Mouse (Mus musculus): ENCODE data around the gene Caskin2. TPM values are rescaled to one million over a fixed set of nuclear protein-coding genes. Genes with fewer than 3 reads are reported as not detected.

Caskin2 gene
- total and polyA plus RNA-seq, 3 experiments = 2.9 to 8.2 (median 6.4) TPM

DNA sequence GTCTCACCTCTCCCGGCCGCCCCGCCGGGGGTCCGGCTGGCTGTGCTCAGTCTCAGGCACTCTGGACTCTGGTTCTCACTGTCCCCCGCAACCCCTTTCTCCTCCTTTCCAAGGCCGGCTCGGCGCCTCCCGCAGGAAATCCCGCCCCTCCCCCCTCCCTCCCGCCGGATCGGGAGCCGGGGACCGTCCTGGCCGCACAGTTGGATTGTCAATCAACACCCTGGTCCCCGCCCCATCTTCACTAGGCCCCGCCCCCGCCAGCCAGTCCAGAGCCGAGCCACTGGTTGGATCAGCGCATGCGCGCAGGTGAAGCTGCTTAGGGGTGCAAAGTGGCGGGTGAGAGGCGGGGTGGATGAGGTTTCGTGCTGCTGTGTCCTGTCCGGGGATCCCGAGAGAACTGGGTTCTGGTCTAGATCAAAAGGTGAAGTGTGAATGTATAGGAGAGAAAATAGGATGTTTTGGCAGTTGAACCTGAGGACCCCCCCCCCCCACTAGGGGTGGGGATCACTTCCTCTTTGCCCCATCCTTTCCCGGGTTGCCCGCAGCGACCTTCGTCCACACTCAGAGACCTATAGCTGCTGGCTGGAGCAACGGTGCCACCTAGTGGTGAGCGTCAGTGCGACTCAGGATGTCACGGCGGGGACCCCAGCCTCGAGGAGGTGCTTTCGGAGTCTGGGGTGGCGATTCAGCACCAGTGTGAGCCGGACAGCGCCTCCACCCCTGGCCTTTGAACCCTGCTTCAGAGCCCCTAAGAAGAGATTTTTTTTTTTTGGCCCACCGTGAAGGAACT, at the start of gene Caskin2 (continued):
- peak; percentile 80 for TF ChIP-seq ZC3H11A (IDR thresholded peaks at IDR 0.05; ENCODE audit: low read depth, low read length)

DNA sequence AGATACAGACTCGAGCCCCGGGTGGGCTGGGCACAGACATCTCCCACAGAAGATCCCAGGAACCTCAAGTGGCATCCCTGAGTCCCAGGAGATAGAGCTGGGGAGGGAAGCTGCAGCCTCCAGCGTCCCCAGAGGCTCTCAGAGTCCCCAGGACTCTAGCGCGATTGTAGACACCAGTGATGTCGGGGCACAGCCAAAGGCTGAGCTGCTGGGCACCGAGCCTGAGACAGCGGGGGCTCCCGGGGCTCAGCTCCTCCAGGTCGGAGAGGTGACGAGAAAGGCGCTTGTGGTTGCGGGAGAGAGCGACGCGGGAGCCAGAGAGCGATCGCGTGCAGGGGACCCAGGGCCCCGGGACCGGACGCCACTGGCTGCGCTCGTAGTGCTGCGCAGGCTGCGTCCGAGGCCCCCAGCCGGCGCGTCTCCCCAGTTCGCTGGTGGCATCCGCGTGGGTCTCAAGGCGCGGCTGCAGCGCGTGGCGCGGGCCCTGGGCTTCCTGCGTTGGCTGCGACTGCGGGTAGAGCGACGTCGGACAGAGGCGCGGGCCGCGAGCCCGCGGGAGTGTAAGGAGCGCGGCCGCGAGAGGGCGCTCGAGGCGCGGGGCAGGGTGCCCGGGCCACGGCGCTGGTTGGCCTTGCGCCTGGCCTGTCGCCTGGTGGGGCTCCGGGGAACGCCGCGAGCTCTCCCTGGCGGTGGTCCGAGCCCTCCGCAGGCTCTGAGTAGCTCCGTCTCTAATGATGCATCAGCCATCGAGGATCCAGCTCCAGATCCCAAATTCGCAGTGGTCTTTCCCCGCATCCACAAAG, 45.9 kb upstream of the Caskin2 start:
- Histone ChIP-seq H3K27ac (ENCODE audit: insufficient read depth, low read depth) (no peak overlapping the region), H3K27me3 (replicated peaks) (peaks cover 45% of the 10 kb centered on the region), H3K9ac (ENCODE audit: insufficient read depth, low read depth) (no peak overlapping the region), H3K4me3 (replicated peaks in 1 of 3; ENCODE audit: low read depth in 2 of 3, low read length in 2 of 3, poor library complexity in 1 of 3) (peak overlapping the region in 1 of 3 experiments; percentile 21), H3K36me3 (replicated peaks in 1 of 2; ENCODE audit: control insufficient read depth in 1 of 2, insufficient read depth in 1 of 2, low read length in 1 of 2) (peaks cover 5 to 14% of the 10 kb centered on the region in 2 experiments), H3K4me1 (ENCODE audit: control insufficient read depth in 1 of 2, insufficient read depth in 2 of 2) (peaks cover 3 to 4% of the 10 kb centered on the region in 2 experiments; a peak in 2 of 4 replicates), H3K9me3 (replicated peaks; ENCODE audit: low read length) (no peaks in the 10 kb centered on the region), H3K79me2 (replicated peaks; ENCODE audit: control insufficient read depth, extremely low read depth, insufficient read depth, poor library complexity, severe bottlenecking) (no peaks in the 10 kb centered on the region), H3K4me2 (ENCODE audit: insufficient read depth, low read depth, poor library complexity, severe bottlenecking) (peak overlapping the region; percentile 64; the same call in 1 of the 2 replicates)
- in situ Hi-C loops (cut with MboI; ENCODE audit: low pct_ligation_motif_present, low pct_unique_long_range_greater_than_20kb, low sequenced_read_pairs) (no loop called here), dilution Hi-C loops (cut with MboI; ENCODE audit: extremely low pct_ligation_motif_present, extremely low pct_unique_long_range_greater_than_20kb, low sequenced_read_pairs) (no loop called here)
- no peak for TF ChIP-seq HCFC1 (IDR thresholded peaks at IDR 0.05; ENCODE audit: low read depth, low read length)
- no peak for TF ChIP-seq ZKSCAN1 (IDR thresholded peaks at IDR 0.05; ENCODE audit: borderline replicate concordance, low read depth, low read length)
- TF ChIP-seq CTCF (conservative IDR thresholded peaks at IDR 0.05 in 1 of 2, IDR thresholded peaks at IDR 0.05 in 1 of 2; ENCODE audit: low read depth in 2 of 2, low read length in 2 of 2) = peak; percentile 34 to 99
- no peak for TF ChIP-seq TBP (conservative IDR thresholded peaks at IDR 0.05; ENCODE audit: low read depth, low read length)
- peak; percentile 73 for TF ChIP-seq RAD21 (IDR thresholded peaks at IDR 0.05; ENCODE audit: low read depth, low read length)
- no peak for TF ChIP-seq JUND (conservative IDR thresholded peaks at IDR 0.05; ENCODE audit: low read depth, low read length)
- TF ChIP-seq MYC (IDR thresholded peaks at IDR 0.05; ENCODE audit: low read depth, low read length) = no peak
- TF ChIP-seq MEF2A (IDR thresholded peaks at IDR 0.05; ENCODE audit: borderline replicate concordance, low read depth, low read length) = 0 out of 2 replicates have a peak, but pooled peaks have one; percentile 7
- TF ChIP-seq SMC3 (IDR thresholded peaks at IDR 0.05; ENCODE audit: low read depth, low read length) = peak; percentile 85
- no peak for TF ChIP-seq MXI1 (IDR thresholded peaks at IDR 0.05; ENCODE audit: low read depth, low read length)
- no peak; the same call in 1 of the 2 replicates for TF ChIP-seq TCF12 (IDR thresholded peaks at IDR 0.05; ENCODE audit: low read depth, low read length)
- TF ChIP-seq ELF1 (IDR thresholded peaks at IDR 0.05; ENCODE audit: low read depth, low read length) = no peak
- TF ChIP-seq UBTF (IDR thresholded peaks at IDR 0.05; ENCODE audit: low read depth, low read length) = peak; percentile 76; the same call in 1 of the 2 replicates
- DNase-seq (ENCODE audit: extremely low read depth) = peak; percentile 78

DNA sequence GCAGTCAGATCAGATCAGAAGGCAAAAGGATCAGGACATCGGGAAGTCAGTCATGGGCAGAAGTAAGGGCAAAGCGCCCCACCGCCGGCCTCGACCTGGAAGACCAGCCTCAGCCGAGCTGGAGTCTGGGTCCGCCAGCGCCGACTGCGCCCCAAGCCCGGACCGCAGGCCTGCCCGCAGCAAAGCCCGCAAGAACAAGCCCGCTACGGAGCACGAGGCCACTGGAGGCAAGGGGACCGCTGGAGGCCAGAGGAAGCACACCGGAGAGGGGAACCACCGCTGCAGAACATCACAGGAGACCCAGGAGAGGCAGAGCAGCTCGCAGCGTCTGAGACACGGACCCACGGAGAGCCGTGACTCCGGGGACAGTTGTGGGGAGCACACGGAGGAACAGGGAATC, 44.9 kb upstream of the Caskin2 start, which contains the start of gene Myo15b:
Gene Myo15b (plus strand): TSS at position 53 of the 400 bp plus-strand sequence.
- H3K36me3 ChIP-seq (replicated peaks in 1 of 2; ENCODE audit: control insufficient read depth in 1 of 2, insufficient read depth in 1 of 2, low read length in 1 of 2) = peaks cover 14 to 24% of the 10 kb centered on the region in 2 experiments
- dilution Hi-C loops (cut with MboI; ENCODE audit: extremely low pct_ligation_motif_present, extremely low pct_unique_long_range_greater_than_20kb, low sequenced_read_pairs) (no loop called here), in situ Hi-C loops (cut with MboI; ENCODE audit: low pct_ligation_motif_present, low pct_unique_long_range_greater_than_20kb, low sequenced_read_pairs) (no loop called here)
- peak within 1 kb of the TSS; percentile 64; the same call in 1 of the 2 replicates for H3K4me2 ChIP-seq (ENCODE audit: insufficient read depth, low read depth, poor library complexity, severe bottlenecking)
- DNase-seq (ENCODE audit: extremely low read depth) = no peak
- H3K79me2 ChIP-seq (replicated peaks; ENCODE audit: control insufficient read depth, extremely low read depth, insufficient read depth, poor library complexity, severe bottlenecking) = no peaks in the 10 kb centered on the region
- H3K9me3 ChIP-seq (replicated peaks; ENCODE audit: low read length) = no peaks in the 10 kb centered on the region
- peaks cover 3 to 4% of the 10 kb centered on the region in 2 experiments; a peak in 2 of 4 replicates for H3K4me1 ChIP-seq (ENCODE audit: control insufficient read depth in 1 of 2, insufficient read depth in 2 of 2)
- no peak for TF ChIP-seq POLR2AphosphoS2 (IDR thresholded peaks at IDR 0.05; ENCODE audit: low read depth, low read length)
- no peak for TF ChIP-seq MAZ (IDR thresholded peaks at IDR 0.05; ENCODE audit: low read depth, low read length)
- TF ChIP-seq GABPA (IDR thresholded peaks at IDR 0.05; ENCODE audit: insufficient replicate concordance, low read depth, low read length) = no peak
- TF ChIP-seq HCFC1 (IDR thresholded peaks at IDR 0.05; ENCODE audit: low read depth, low read length) = no peak
- TF ChIP-seq SMC3 (IDR thresholded peaks at IDR 0.05; ENCODE audit: low read depth, low read length) = no peak
- no peak for TF ChIP-seq CHD1 (IDR thresholded peaks at IDR 0.05; ENCODE audit: low read depth, low read length)
- no peak for TF ChIP-seq MAX (IDR thresholded peaks at IDR 0.05; ENCODE audit: low read length)
- TF ChIP-seq MYC (IDR thresholded peaks at IDR 0.05; ENCODE audit: low read depth, low read length) = no peak
- TF ChIP-seq ZC3H11A (IDR thresholded peaks at IDR 0.05; ENCODE audit: low read depth, low read length) = no peak
- TF ChIP-seq MXI1 (IDR thresholded peaks at IDR 0.05; ENCODE audit: low read depth, low read length) = no peak
- TF ChIP-seq USF2 (conservative IDR thresholded peaks at IDR 0.05; ENCODE audit: low read depth, low read length) = no peak
- no peak for TF ChIP-seq ZNF384 (IDR thresholded peaks at IDR 0.05; ENCODE audit: low read depth, low read length)
- no peak for TF ChIP-seq CHD2 (IDR thresholded peaks at IDR 0.05; ENCODE audit: low read length)
- no peak for TF ChIP-seq TCF12 (IDR thresholded peaks at IDR 0.05; ENCODE audit: low read depth, low read length)
- no peak for TF ChIP-seq SIN3A (IDR thresholded peaks at IDR 0.05; ENCODE audit: low read length)
- H3K27ac ChIP-seq (ENCODE audit: insufficient read depth, low read depth) = no peak within 1 kb of the TSS
- H3K9ac ChIP-seq (ENCODE audit: insufficient read depth, low read depth) = no peak within 1 kb of the TSS
- H3K27me3 ChIP-seq (replicated peaks) = peaks cover 43% of the 10 kb centered on the region
- H3K4me3 ChIP-seq (replicated peaks in 1 of 3; ENCODE audit: low read depth in 2 of 3, low read length in 2 of 3, poor library complexity in 1 of 3) = no peak within 1 kb of the TSS

Data from CH12.LX (cell line).